Mouse (Mus musculus): Measurements from ENCODE around the gene Gpr137c. TPM values are rescaled to one million over a fixed set of nuclear protein-coding genes. Genes with fewer than 3 reads are reported as not detected.

The Gpr137c gene
- 21.9 and 23.6 TPM in 2 replicates for polyA plus RNA-seq (2012; rRNA removed)

GRCm38 (mm10) chr14:45219281-45220089 is at the start of gene Gpr137c:
TSS of gene Gpr137c (plus strand) at chr14:45219717.

GRCm38 (mm10) chr14:45220090-45220956 is 806 bp downstream of the Gpr137c start, which contains the start of gene Txndc16:
TSS of gene Txndc16 (minus strand) at chr14:45220328.

GRCm38 (mm10) chr14:45318426-45319236 is 99.1 kb downstream of the Gpr137c start, which contains the start of gene Ero1l:
TSS of gene Ero1l (minus strand) at chr14:45318771.

GRCm38 (mm10) chr14:45329589-45330181 is 110.2 kb downstream of the Gpr137c start, which contains the start of gene Psmc6:
TSS of gene Psmc6 (plus strand) at chr14:45329788.

Other genes starting within 250 kb of the Gpr137c start
- 0.28 and 0.48 TPM in 2 replicates for gene Ptger2, start 231.5 kb upstream of the Gpr137c start, polyA plus RNA-seq (2012; rRNA removed)
- 22.9 and 24.4 TPM in 2 replicates for gene Txndc16, start 611 bp downstream of the Gpr137c start, polyA plus RNA-seq (2012; rRNA removed)
- gene Ero1l, start 99.1 kb downstream of the Gpr137c start, polyA plus RNA-seq (2012; rRNA removed), result 18.0 and 19.9 TPM in 2 replicates
- 149 and 174 TPM in 2 replicates for gene Psmc6, start 110.1 kb downstream of the Gpr137c start, polyA plus RNA-seq (2012; rRNA removed)
- 21.2 and 22.5 TPM in 2 replicates for gene Styx, start 131.4 kb downstream of the Gpr137c start, polyA plus RNA-seq (2012; rRNA removed)
- 13.0 and 14.1 TPM in 2 replicates for gene Gnpnat1, start 185.2 kb downstream of the Gpr137c start, polyA plus RNA-seq (2012; rRNA removed)